Mouse (Mus musculus): ENCODE results near the gene Ddit4. TPM values are rescaled to one million over a fixed set of nuclear protein-coding genes. Genes with fewer than 3 reads are reported as not detected.

The Ddit4 gene
- total and polyA plus RNA-seq, 2 experiments from 2014 or later, result 17.0 to 30.3 TPM

DNA sequence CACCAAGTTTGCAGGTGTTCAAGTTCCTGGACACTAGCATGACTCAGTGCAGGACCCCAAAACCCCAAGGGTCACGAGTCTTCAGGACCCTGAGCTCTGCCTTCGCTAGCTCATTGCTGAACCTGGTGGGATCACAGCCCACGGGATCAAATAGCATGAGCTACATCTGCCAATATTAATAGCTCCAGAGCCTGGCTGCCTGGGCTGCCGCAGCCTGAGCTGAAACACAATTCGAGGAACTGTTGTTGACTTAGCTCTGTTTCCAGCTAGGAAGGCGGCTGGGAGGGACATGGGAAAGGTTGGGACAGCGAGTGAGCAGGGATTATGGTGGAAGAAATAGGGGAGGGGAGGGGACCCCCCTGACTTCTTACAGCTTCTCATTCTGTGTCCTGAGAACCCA, 48.5 kb downstream of the Ddit4 start:
- TF ChIP-seq CTCF (IDR thresholded peaks at IDR 0.05; ENCODE audit: low read depth), result no peak
- TF ChIP-seq EP300 (IDR thresholded peaks at IDR 0.05; ENCODE audit: low read depth), result no peak
- H3K4me1 ChIP-seq (ENCODE audit: control insufficient read depth, insufficient read depth), result peaks cover 62% of the 10 kb centered on the region
- H3K9me3 ChIP-seq (replicated peaks; ENCODE audit: control insufficient read depth, low read length), result no peaks in the 10 kb centered on the region
- no peak overlapping the region for H3K4me3 ChIP-seq (ENCODE audit: low read depth, low read length)
- ATAC-seq (ENCODE audit: insufficient read depth, low read depth) (no peak), DNase-seq (ENCODE audit: low spot score) (no peak)
- H3K36me3 ChIP-seq (replicated peaks; ENCODE audit: control insufficient read depth, insufficient read depth, low read length), result 0 out of 2 replicates have a peak, but pooled peaks cover 1% of the 10 kb centered on the region
- no peaks in the 10 kb centered on the region for H3K27me3 ChIP-seq (ENCODE audit: control insufficient read depth, insufficient read depth, low read length)
- peak overlapping the region; percentile 23 for H3K27ac ChIP-seq (ENCODE audit: low read depth)
- 49% methylated on average over 7 of the region's 7 CpGs for WGBS
- no peak overlapping the region for H3K4me2 ChIP-seq (ENCODE audit: low read depth, low read length)
- 0 out of 2 replicates have a peak overlapping the region, but pooled peaks have one; percentile 16 for H3K9ac ChIP-seq (replicated peaks; ENCODE audit: low read depth, low read length)

DNA sequence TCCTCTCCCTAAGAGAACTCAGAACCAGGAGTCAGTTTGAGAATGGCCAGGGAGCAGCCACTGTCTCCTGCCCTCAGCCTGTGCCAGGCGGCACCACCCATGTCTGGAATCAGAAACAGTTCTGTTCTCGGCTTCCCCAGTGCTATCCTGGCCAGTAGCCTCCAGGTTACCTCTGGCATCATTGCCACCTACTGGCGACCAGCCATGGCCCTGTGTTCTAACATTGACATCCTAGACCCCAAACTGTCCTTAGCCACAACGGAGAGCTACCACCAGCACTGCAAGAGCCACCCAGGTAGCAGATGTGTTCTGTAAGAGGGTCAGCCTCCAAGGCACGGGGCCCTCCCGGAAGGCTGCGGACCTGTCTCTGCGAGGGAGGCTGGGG, 49.0 kb downstream of the Ddit4 start:
- DNase-seq (ENCODE audit: low spot score) (no peak), ATAC-seq (ENCODE audit: insufficient read depth, low read depth) (no peak)
- H3K4me1 ChIP-seq (ENCODE audit: control insufficient read depth, insufficient read depth), result peaks cover 58% of the 10 kb centered on the region
- no peak overlapping the region; the same call in 1 of the 2 replicates for H3K9ac ChIP-seq (replicated peaks; ENCODE audit: low read depth, low read length)
- TF ChIP-seq EP300 (IDR thresholded peaks at IDR 0.05; ENCODE audit: low read depth) (no peak), CTCF (IDR thresholded peaks at IDR 0.05; ENCODE audit: low read depth) (no peak)
- no peaks in the 10 kb centered on the region for H3K9me3 ChIP-seq (replicated peaks; ENCODE audit: control insufficient read depth, low read length)
- WGBS, result 64% methylated on average over 8 of the region's 8 CpGs
- H3K27ac ChIP-seq (ENCODE audit: low read depth), result 0 out of 2 replicates have a peak overlapping the region, but pooled peaks have one; percentile 23
- H3K36me3 ChIP-seq (replicated peaks; ENCODE audit: control insufficient read depth, insufficient read depth, low read length), result peaks cover 7% of the 10 kb centered on the region
- H3K4me3 ChIP-seq (ENCODE audit: low read depth, low read length), result no peak overlapping the region
- no peaks in the 10 kb centered on the region for H3K27me3 ChIP-seq (ENCODE audit: control insufficient read depth, insufficient read depth, low read length)
- H3K4me2 ChIP-seq (ENCODE audit: low read depth, low read length), result no peak overlapping the region

DNA sequence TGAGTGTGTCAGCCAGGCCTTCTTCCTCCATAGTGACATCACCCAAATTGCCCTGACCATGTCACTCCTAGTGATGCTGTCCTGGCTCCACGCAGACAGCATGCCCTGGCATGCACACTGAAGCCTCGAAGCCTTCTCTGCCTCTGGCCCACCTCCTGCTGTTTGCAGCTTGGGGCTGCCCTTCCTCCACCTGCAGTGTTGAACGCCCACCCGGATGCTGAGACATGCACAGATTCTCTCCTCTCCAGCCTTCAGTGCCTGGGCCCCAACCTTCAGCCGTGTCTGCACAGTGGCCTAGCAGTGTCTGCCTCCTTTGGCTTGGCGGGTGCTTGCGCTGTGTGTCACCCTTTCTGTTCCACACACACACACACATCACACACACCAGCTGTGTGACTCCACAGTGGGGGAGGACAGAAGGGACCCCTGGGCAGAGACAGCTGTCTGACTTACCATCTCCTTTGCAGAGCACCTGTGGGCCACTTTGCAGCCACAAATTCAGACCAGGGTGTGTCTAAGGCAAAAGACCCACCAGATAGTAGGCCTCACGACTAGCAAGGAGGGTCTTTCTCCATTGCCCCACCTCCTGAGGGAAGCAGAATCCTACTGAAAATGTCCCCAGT, 49.5 kb downstream of the Ddit4 start:
- H3K27ac ChIP-seq (ENCODE audit: low read depth), result no peak overlapping the region; the same call in 1 of the 2 replicates
- TF ChIP-seq CTCF (IDR thresholded peaks at IDR 0.05; ENCODE audit: low read depth) (no peak), EP300 (IDR thresholded peaks at IDR 0.05; ENCODE audit: low read depth) (no peak)
- no peak overlapping the region for H3K4me2 ChIP-seq (ENCODE audit: low read depth, low read length)
- peaks cover 59% of the 10 kb centered on the region for H3K4me1 ChIP-seq (ENCODE audit: control insufficient read depth, insufficient read depth)
- no peaks in the 10 kb centered on the region for H3K9me3 ChIP-seq (replicated peaks; ENCODE audit: control insufficient read depth, low read length)
- no peak overlapping the region; the same call in 1 of the 2 replicates for H3K9ac ChIP-seq (replicated peaks; ENCODE audit: low read depth, low read length)
- ATAC-seq (ENCODE audit: insufficient read depth, low read depth), result no peak
- no peaks in the 10 kb centered on the region for H3K27me3 ChIP-seq (ENCODE audit: control insufficient read depth, insufficient read depth, low read length)
- WGBS, result 76% methylated on average over 8 of the region's 8 CpGs
- DNase-seq (ENCODE audit: low spot score), result no peak
- no peak overlapping the region for H3K4me3 ChIP-seq (ENCODE audit: low read depth, low read length)
- peaks cover 12% of the 10 kb centered on the region for H3K36me3 ChIP-seq (replicated peaks; ENCODE audit: control insufficient read depth, insufficient read depth, low read length)

DNA sequence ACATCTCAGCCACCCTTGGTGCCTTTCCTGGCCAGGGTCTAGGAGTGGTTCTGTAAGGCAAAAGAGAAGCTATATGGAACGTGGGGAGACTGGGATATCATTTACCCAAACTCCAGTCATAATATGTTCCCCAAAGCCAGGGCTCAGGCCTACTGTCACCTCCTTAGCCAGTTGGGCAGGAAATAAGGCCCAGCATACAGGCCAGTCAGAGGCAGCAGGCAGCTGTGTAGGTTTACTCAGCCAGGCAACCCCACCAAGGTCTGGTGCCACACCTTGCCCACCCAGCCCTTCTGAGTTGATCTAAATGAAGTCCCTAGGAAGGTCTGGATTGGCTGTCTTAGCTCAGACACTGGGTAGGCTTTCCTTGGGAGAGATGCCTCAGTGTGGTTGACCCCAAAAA, 50.2 kb downstream of the Ddit4 start:
- no peaks in the 10 kb centered on the region for H3K9me3 ChIP-seq (replicated peaks; ENCODE audit: control insufficient read depth, low read length)
- peak overlapping the region; percentile 92 for H3K27ac ChIP-seq (ENCODE audit: low read depth)
- no peak overlapping the region for H3K4me3 ChIP-seq (ENCODE audit: low read depth, low read length)
- H3K9ac ChIP-seq (replicated peaks; ENCODE audit: low read depth, low read length), result no peak overlapping the region
- H3K4me1 ChIP-seq (ENCODE audit: control insufficient read depth, insufficient read depth), result peaks cover 62% of the 10 kb centered on the region
- ATAC-seq (ENCODE audit: insufficient read depth, low read depth) (no peak), DNase-seq (ENCODE audit: low spot score) (no peak)
- H3K36me3 ChIP-seq (replicated peaks; ENCODE audit: control insufficient read depth, insufficient read depth, low read length), result peaks cover 17% of the 10 kb centered on the region
- TF ChIP-seq EP300 (IDR thresholded peaks at IDR 0.05; ENCODE audit: low read depth), result no peak
- no peak for TF ChIP-seq CTCF (IDR thresholded peaks at IDR 0.05; ENCODE audit: low read depth)
- no peaks in the 10 kb centered on the region for H3K27me3 ChIP-seq (ENCODE audit: control insufficient read depth, insufficient read depth, low read length)
- 87% methylated on average over 1 of the region's 1 CpGs for WGBS
- no peak overlapping the region for H3K4me2 ChIP-seq (ENCODE audit: low read depth, low read length)

DNA sequence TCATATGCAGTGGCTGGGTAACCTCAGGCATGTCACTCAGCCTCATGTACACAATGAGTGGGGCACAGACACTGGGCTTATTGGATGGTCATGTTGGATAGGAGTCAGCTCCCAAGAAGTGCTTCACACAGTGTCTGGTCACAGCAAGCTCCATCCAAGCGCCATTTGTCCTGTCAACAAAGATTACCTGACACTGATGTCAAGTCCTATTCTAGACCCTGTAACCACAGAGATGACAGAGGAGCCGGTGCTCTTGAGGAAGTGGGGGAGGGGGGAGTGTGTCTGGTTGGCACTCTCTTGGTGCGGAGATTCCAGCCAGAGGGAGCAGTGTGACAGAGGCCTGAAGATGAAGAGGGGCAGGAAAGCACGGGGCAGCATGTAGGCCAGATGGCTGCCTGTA, 50.7 kb downstream of the Ddit4 start:
- H3K4me1 ChIP-seq (ENCODE audit: control insufficient read depth, insufficient read depth), result peaks cover 62% of the 10 kb centered on the region
- H3K4me2 ChIP-seq (ENCODE audit: low read depth, low read length), result no peak overlapping the region

DNA sequence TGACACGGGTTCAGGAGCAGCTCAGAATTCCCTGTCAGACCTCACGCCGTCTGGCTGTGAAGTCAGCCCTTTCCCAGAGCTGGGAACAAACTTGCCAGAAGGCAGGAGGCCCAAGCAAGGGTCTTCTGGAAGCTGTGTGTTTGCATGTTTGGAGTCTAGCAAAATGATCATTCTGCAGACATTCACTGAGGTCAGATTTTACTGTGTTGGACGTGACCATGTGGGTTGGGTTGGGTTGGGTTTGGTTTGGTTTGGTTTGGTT, 51.5 kb downstream of the Ddit4 start:
- TF ChIP-seq EP300 (IDR thresholded peaks at IDR 0.05; ENCODE audit: low read depth) (no peak), CTCF (IDR thresholded peaks at IDR 0.05; ENCODE audit: low read depth) (no peak)
- WGBS, result 33% methylated on average over 4 of the region's 4 CpGs
- peaks cover 64% of the 10 kb centered on the region for H3K4me1 ChIP-seq (ENCODE audit: control insufficient read depth, insufficient read depth)

More for the DNA sequence above, 50.7 kb downstream of the Ddit4 start:
- Histone ChIP-seq H3K4me3 (ENCODE audit: low read depth, low read length) (no peak overlapping the region), H3K36me3 (replicated peaks; ENCODE audit: control insufficient read depth, insufficient read depth, low read length) (peaks cover 22% of the 10 kb centered on the region), H3K9me3 (replicated peaks; ENCODE audit: control insufficient read depth, low read length) (no peaks in the 10 kb centered on the region), H3K27me3 (ENCODE audit: control insufficient read depth, insufficient read depth, low read length) (no peaks in the 10 kb centered on the region), H3K27ac (ENCODE audit: low read depth) (peak overlapping the region; percentile 92), H3K9ac (replicated peaks; ENCODE audit: low read depth, low read length) (no peak overlapping the region)
- ATAC-seq (ENCODE audit: insufficient read depth, low read depth), result peak; percentile 37
- DNase-seq (ENCODE audit: low spot score), result peak; percentile 69
- 22% methylated on average over 4 of the region's 4 CpGs for WGBS
- TF ChIP-seq CTCF (IDR thresholded peaks at IDR 0.05; ENCODE audit: low read depth) (peak; percentile 30; the same call in 1 of the 2 replicates), EP300 (IDR thresholded peaks at IDR 0.05; ENCODE audit: low read depth) (no peak)

More for the DNA sequence above, 51.5 kb downstream of the Ddit4 start:
- Histone ChIP-seq H3K9me3 (replicated peaks; ENCODE audit: control insufficient read depth, low read length) (no peaks in the 10 kb centered on the region), H3K27ac (ENCODE audit: low read depth) (peak overlapping the region; percentile 92), H3K36me3 (replicated peaks; ENCODE audit: control insufficient read depth, insufficient read depth, low read length) (peaks cover 29% of the 10 kb centered on the region), H3K27me3 (ENCODE audit: control insufficient read depth, insufficient read depth, low read length) (no peaks in the 10 kb centered on the region), H3K4me2 (ENCODE audit: low read depth, low read length) (peak overlapping the region; percentile 42; the same call in 1 of the 2 replicates), H3K9ac (replicated peaks; ENCODE audit: low read depth, low read length) (0 out of 2 replicates have a peak overlapping the region, but pooled peaks have one; percentile 44), H3K4me3 (ENCODE audit: low read depth, low read length) (no peak overlapping the region)
- ATAC-seq (ENCODE audit: insufficient read depth, low read depth), result no peak; the same call in 1 of the 2 replicates
- DNase-seq (ENCODE audit: low spot score), result no peak

Other genes with a start within 250 kb of the Ddit4 start
- gene Micu1, start 249.4 kb downstream of the Ddit4 start, total RNA-seq (2014; rRNA removed; ENCODE audit: low replicate concordance), result 23.9 and 32.6 TPM in 2 replicates
- 23.1 and 25.0 TPM in 2 replicates for gene Micu1, start 249.4 kb downstream of the Ddit4 start, polyA plus RNA-seq (2015; fragmentation: Nextera tagmentation; extraction: Ambion mirVana)
- gene Dnajb12, start 72.3 kb downstream of the Ddit4 start, total RNA-seq (2014; rRNA removed; ENCODE audit: low replicate concordance), result 48.5 and 50.0 TPM in 2 replicates
- gene Dnajb12, start 72.3 kb downstream of the Ddit4 start, polyA plus RNA-seq (2015; fragmentation: Nextera tagmentation; extraction: Ambion mirVana), result 18.4 and 18.5 TPM in 2 replicates
- gene Ascc1, start 51.0 kb upstream of the Ddit4 start, total RNA-seq (2014; rRNA removed; ENCODE audit: low replicate concordance), result 14.0 and 15.7 TPM in 2 replicates
- 34.6 and 35.8 TPM in 2 replicates for gene Ascc1, start 51.0 kb upstream of the Ddit4 start, polyA plus RNA-seq (2015; fragmentation: Nextera tagmentation; extraction: Ambion mirVana)
- gene Anapc16, start 51.3 kb upstream of the Ddit4 start, total RNA-seq (2014; rRNA removed; ENCODE audit: low replicate concordance), result 29.7 and 85.4 TPM in 2 replicates
- gene Anapc16, start 51.3 kb upstream of the Ddit4 start, polyA plus RNA-seq (2015; fragmentation: Nextera tagmentation; extraction: Ambion mirVana), result 104 and 108 TPM in 2 replicates
- 18.3 and 18.4 TPM in 2 replicates for gene Spock2, start 154.4 kb upstream of the Ddit4 start, total RNA-seq (2014; rRNA removed; ENCODE audit: low replicate concordance)
- gene Spock2, start 154.4 kb upstream of the Ddit4 start, polyA plus RNA-seq (2015; fragmentation: Nextera tagmentation; extraction: Ambion mirVana), result 5.2 and 5.7 TPM in 2 replicates